Mouse (Mus musculus) megakaryocyte, embryonic 14.5 days (primary cell): ENCODE data around the gene Ccdc191.

Experiments
- FLI1 ChIP-seq: IDR thresholded peaks from 2 replicates; pipeline ENCODE4 v1.6.1; 2012; ENCODE audit warnings: low read length, inconsistent platforms, mixed read lengths
- GATA1 ChIP-seq: IDR thresholded peaks from 3 replicates; pipeline ENCODE4 v1.6.1; 2012; ENCODE audit warnings: mixed read lengths, low read length, inconsistent platforms, borderline replicate concordance

- TF ChIP-seq FLI1 (no peak), GATA1 (no peak)
These were observed 84.1 kb downstream of the Ccdc191 start for GRCm38 (mm10) chr16:43973606-43974220.
